Mouse (Mus musculus): ENCODE measurements around the gene Mrpl1. TPM values are rescaled to one million over a fixed set of nuclear protein-coding genes. Genes with fewer than 3 reads are reported as not detected.
A peak's percentile ranks its signal among the peaks of the same experiment; 100 is the strongest.

The Mrpl1 gene
- polyA plus RNA-seq, 1 experiment, result 12.8 TPM

DNA sequence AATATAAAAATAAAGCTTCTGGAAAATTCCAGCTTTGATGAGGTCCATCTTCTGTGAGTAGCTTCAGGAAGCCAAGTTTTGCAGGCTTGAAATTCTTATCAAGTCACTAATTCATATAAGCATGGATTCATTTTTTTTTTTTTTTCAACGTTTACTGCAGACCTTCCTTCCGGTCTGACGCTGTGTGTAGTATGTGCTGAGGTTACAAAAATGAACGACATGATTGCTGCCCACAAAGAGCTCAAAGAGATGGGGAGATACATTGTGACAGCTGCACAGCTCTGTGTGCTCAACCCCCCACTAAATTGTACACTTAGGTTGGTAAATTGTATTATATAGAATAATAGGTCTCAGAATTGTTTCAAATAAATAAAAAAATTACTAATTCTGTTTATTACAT, 750 bp upstream of the Mrpl1 start:
- TF ChIP-seq CTCF (IDR thresholded peaks at IDR 0.05; ENCODE audit: borderline replicate concordance, insufficient read depth, low read depth, low read length) (no peak), POLR2A (IDR thresholded peaks at IDR 0.05; ENCODE audit: borderline replicate concordance, insufficient read depth, low read length) (no peak)
- no peak overlapping the region for H3K27ac ChIP-seq (ENCODE audit: insufficient read depth, low read length)
- no peak for DNase-seq
- H3K4me1 ChIP-seq (ENCODE audit: control insufficient read depth, insufficient read depth, low read length), result 0 out of 2 replicates have a peak, but pooled peaks cover 3% of the 10 kb centered on the region
- WGBS, result 27% methylated on average over 4 of the region's 4 CpGs
- H3K4me3 ChIP-seq (replicated peaks; ENCODE audit: insufficient read depth, low read depth, low read length), result no peak overlapping the region
- no peaks in the 10 kb centered on the region for H3K27me3 ChIP-seq (ENCODE audit: control insufficient read depth, insufficient read depth, low read length)

GRCm38 (mm10) chr5:96209916-96210583, 757 bp downstream of the Mrpl1 start:
- WGBS, result under 1% methylated on average over 35 of the region's 35 CpGs
- peak overlapping the region; percentile 60; the same call in 1 of the 2 replicates for H3K27ac ChIP-seq (ENCODE audit: insufficient read depth, low read length)
- no peak for TF ChIP-seq CTCF (IDR thresholded peaks at IDR 0.05; ENCODE audit: borderline replicate concordance, insufficient read depth, low read depth, low read length)
- TF ChIP-seq POLR2A (IDR thresholded peaks at IDR 0.05; ENCODE audit: borderline replicate concordance, insufficient read depth, low read length), result peak; percentile 96

GRCm38 (mm10) chr5:96218648-96219047, 9.4 kb downstream of the Mrpl1 start:
- H3K4me1 ChIP-seq (ENCODE audit: control insufficient read depth, insufficient read depth, low read length), result peaks cover 7% of the 10 kb centered on the region
- H3K4me3 ChIP-seq (replicated peaks; ENCODE audit: insufficient read depth, low read depth, low read length), result no peak overlapping the region
- no peaks in the 10 kb centered on the region for H3K27me3 ChIP-seq (ENCODE audit: control insufficient read depth, insufficient read depth, low read length)
- 57% methylated on average over 3 of the region's 3 CpGs for WGBS
- no peak for DNase-seq
- H3K27ac ChIP-seq (ENCODE audit: insufficient read depth, low read length), result no peak overlapping the region
- TF ChIP-seq CTCF (IDR thresholded peaks at IDR 0.05; ENCODE audit: borderline replicate concordance, insufficient read depth, low read depth, low read length), result no peak
- no peak for TF ChIP-seq POLR2A (IDR thresholded peaks at IDR 0.05; ENCODE audit: borderline replicate concordance, insufficient read depth, low read length)

More at GRCm38 (mm10) chr5:96209916-96210583, 757 bp downstream of the Mrpl1 start:
- H3K4me3 ChIP-seq (replicated peaks; ENCODE audit: insufficient read depth, low read depth, low read length), result peak overlapping the region; percentile 96
- peak; percentile 92 to 96 for DNase-seq
- 0 out of 2 replicates have a peak, but pooled peaks cover 3% of the 10 kb centered on the region for H3K4me1 ChIP-seq (ENCODE audit: control insufficient read depth, insufficient read depth, low read length)
- H3K27me3 ChIP-seq (ENCODE audit: control insufficient read depth, insufficient read depth, low read length), result no peaks in the 10 kb centered on the region

- 94% methylated on average over 4 of the region's 4 CpGs for WGBS
- H3K4me3 ChIP-seq (replicated peaks; ENCODE audit: insufficient read depth, low read depth, low read length), result no peak overlapping the region
- peaks cover 7% of the 10 kb centered on the region for H3K4me1 ChIP-seq (ENCODE audit: control insufficient read depth, insufficient read depth, low read length)
- no peak overlapping the region for H3K27ac ChIP-seq (ENCODE audit: insufficient read depth, low read length)
- H3K27me3 ChIP-seq (ENCODE audit: control insufficient read depth, insufficient read depth, low read length), result no peaks in the 10 kb centered on the region
- DNase-seq, result no peak
- no peak for TF ChIP-seq CTCF (IDR thresholded peaks at IDR 0.05; ENCODE audit: borderline replicate concordance, insufficient read depth, low read depth, low read length)
Measured at GRCm38 (mm10) chr5:96219512-96219911, 10.2 kb downstream of the Mrpl1 start.

DNA sequence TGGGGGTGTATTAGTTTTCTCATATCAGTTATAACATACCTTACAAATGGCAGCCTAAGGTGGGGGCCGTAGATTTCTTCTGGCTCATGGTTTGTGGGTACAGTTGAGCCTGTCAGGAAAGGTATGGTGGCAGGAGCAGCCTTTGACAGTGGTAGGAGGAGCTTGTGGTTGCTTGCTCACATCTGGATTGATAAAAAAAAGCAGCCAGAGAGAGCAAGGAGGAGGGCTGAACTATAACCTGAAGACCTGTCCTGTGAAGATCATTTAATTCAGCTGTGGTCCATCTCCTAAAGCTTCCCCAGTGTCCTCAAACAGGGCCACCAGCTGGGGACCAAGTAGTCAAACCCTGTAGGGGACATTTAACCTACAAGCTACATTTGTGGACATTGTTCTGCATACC, 12.0 kb downstream of the Mrpl1 start:
- peak overlapping the region; percentile 97 for H3K27ac ChIP-seq (ENCODE audit: insufficient read depth, low read length)
- no peak for TF ChIP-seq CTCF (IDR thresholded peaks at IDR 0.05; ENCODE audit: borderline replicate concordance, insufficient read depth, low read depth, low read length)
- TF ChIP-seq POLR2A (IDR thresholded peaks at IDR 0.05; ENCODE audit: borderline replicate concordance, insufficient read depth, low read length), result no peak
- DNase-seq, result peak in 1 of 2 experiments; percentile 23
- 94% methylated on average over 1 of the region's 1 CpGs for WGBS
- peaks cover 7% of the 10 kb centered on the region for H3K4me1 ChIP-seq (ENCODE audit: control insufficient read depth, insufficient read depth, low read length)
- no peaks in the 10 kb centered on the region for H3K27me3 ChIP-seq (ENCODE audit: control insufficient read depth, insufficient read depth, low read length)
- H3K4me3 ChIP-seq (replicated peaks; ENCODE audit: insufficient read depth, low read depth, low read length), result no peak overlapping the region

DNA sequence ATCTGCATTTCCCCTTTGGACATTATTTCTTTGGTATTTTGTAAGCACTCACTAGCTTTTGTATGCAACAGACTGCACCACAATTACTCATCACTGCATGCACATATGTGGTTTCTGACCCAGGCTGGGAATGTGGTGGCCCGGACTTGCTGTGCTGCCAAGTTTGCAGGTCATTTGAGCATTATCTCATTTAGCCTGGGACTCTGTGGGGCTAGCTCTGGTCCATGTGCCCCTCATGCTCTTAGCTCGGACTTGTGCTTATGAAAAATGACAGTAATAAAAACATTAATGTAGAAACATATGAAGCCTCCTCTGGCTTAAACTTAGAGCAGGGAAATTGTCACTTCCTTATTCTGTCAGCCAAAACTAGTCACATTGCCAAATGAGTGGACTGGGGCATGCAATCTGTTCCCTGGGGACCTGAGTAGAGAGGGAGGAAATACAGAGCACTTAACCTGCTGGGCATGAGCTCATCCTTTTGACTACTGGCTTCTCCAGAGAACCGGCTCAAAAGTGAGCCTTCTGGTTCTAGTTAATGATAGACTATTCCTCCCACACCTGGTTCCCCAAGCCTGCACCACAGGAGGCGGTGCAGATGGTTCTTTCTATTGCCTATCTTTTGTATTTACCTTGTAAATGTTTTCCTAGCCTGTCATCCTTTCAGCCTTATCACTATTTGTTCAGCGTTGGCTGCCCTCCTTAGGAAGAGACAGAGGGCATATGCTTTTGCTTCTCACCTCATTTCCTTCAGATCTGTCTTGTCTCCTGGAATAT, 12.7 kb downstream of the Mrpl1 start:
- WGBS, result 15% methylated on average over 5 of the region's 5 CpGs
- H3K27me3 ChIP-seq (ENCODE audit: control insufficient read depth, insufficient read depth, low read length), result no peaks in the 10 kb centered on the region
- H3K4me1 ChIP-seq (ENCODE audit: control insufficient read depth, insufficient read depth, low read length), result peaks cover 7% of the 10 kb centered on the region
- H3K27ac ChIP-seq (ENCODE audit: insufficient read depth, low read length), result peak overlapping the region; percentile 77
- DNase-seq, result peak; percentile 76 to 88
- no peak overlapping the region for H3K4me3 ChIP-seq (replicated peaks; ENCODE audit: insufficient read depth, low read depth, low read length)
- no peak for TF ChIP-seq CTCF (IDR thresholded peaks at IDR 0.05; ENCODE audit: borderline replicate concordance, insufficient read depth, low read depth, low read length)
- no peak for TF ChIP-seq POLR2A (IDR thresholded peaks at IDR 0.05; ENCODE audit: borderline replicate concordance, insufficient read depth, low read length)

GRCm38 (mm10) chr5:96222964-96223363, 13.7 kb downstream of the Mrpl1 start:
- TF ChIP-seq CTCF (IDR thresholded peaks at IDR 0.05; ENCODE audit: borderline replicate concordance, insufficient read depth, low read depth, low read length) (no peak), POLR2A (IDR thresholded peaks at IDR 0.05; ENCODE audit: borderline replicate concordance, insufficient read depth, low read length) (no peak)
- WGBS, result 95% methylated on average over 3 of the region's 3 CpGs
- Histone ChIP-seq H3K4me3 (replicated peaks; ENCODE audit: insufficient read depth, low read depth, low read length) (no peak overlapping the region), H3K27me3 (ENCODE audit: control insufficient read depth, insufficient read depth, low read length) (no peaks in the 10 kb centered on the region), H3K4me1 (ENCODE audit: control insufficient read depth, insufficient read depth, low read length) (peaks cover 7% of the 10 kb centered on the region), H3K27ac (ENCODE audit: insufficient read depth, low read length) (peak overlapping the region; percentile 74; the same call in 1 of the 2 replicates)
- DNase-seq, result no peak
